Comparison of ENCODE assay signal across 19 mouse cellular contexts in genomic region chr11:72523711-72524110, GRCm38 (mm10). TPM values are rescaled to one million over a fixed set of nuclear protein-coding genes. Genes with fewer than 3 reads are reported as not detected.
"Had no signal": no experiment of that assay in that cellular context is flagged by ENCODE, and none has a peak within 500 bp of the region (broad histone marks: within the 10 kb centered on the region; RNA-seq: fewer than 3 reads in every experiment).

No protein-coding gene starts in this region.

- H3K9me3 ChIP-seq: limb, embryonic 10.5 days; limb, embryonic 13.5 days; liver, embryonic 12.5 days; liver, embryonic 15.5 days; midbrain, embryonic 13.5 days; neural tube, embryonic 12.5 days; neural tube, embryonic 15.5 days had no signal

- H3K36me3 ChIP-seq: limb, embryonic 10.5 days; limb, embryonic 13.5 days; liver, embryonic 12.5 days; liver, embryonic 15.5 days; midbrain, embryonic 13.5 days; neural tube, embryonic 12.5 days; neural tube, embryonic 15.5 days had no signal

- H3K27me3 ChIP-seq: limb, embryonic 13.5 days; liver, embryonic 12.5 days; liver, embryonic 15.5 days; midbrain, embryonic 13.5 days; neural tube, embryonic 12.5 days; neural tube, embryonic 15.5 days had no signal

- H3K9ac ChIP-seq: limb, embryonic 13.5 days; liver, embryonic 12.5 days; liver, embryonic 15.5 days; midbrain, embryonic 13.5 days; neural tube, embryonic 12.5 days; neural tube, embryonic 15.5 days had no signal

- H3K4me2 ChIP-seq: limb, embryonic 13.5 days; liver, embryonic 12.5 days; liver, embryonic 15.5 days; midbrain, embryonic 13.5 days; neural tube, embryonic 12.5 days; neural tube, embryonic 15.5 days had no signal

- H3K4me3 ChIP-seq: limb, embryonic 10.5 days; limb, embryonic 13.5 days; liver, embryonic 12.5 days; liver, embryonic 15.5 days; midbrain, embryonic 13.5 days; neural tube, embryonic 12.5 days; neural tube, embryonic 15.5 days had no signal

- DNase-seq: kidney, adult 18-20 months; kidney, adult 9 months; kidney, postnatal 14 days; kidney, postnatal 4 days; layer of hippocampus, adult 9-11 months; layer of hippocampus, postnatal 36 days; liver; lung, adult 2 months; lung, postnatal 14 days; lung, postnatal 4 days; thymus, adult 18-20 months; thymus, postnatal 36 days had no signal

- H3K4me1 ChIP-seq: limb, embryonic 10.5 days; limb, embryonic 13.5 days; liver, embryonic 12.5 days; liver, embryonic 15.5 days; midbrain, embryonic 13.5 days; neural tube, embryonic 12.5 days had no signal

- ATAC-seq: liver, embryonic 12.5 days; midbrain, embryonic 13.5 days had no signal

- H3K27ac ChIP-seq: limb, embryonic 10.5 days; limb, embryonic 13.5 days; liver, embryonic 12.5 days; liver, embryonic 15.5 days; midbrain, embryonic 13.5 days; neural tube, embryonic 12.5 days; neural tube, embryonic 15.5 days had no signal

RNA-seq across cellular contexts. Expression of gene Spns3, which starts 26.6 kb away (rescaled TPM):
- polyA plus RNA-seq: midbrain, embryonic 13.5 days; neural tube, embryonic 12.5 days had no signal
